Mouse (Mus musculus): ENCODE measurements at regions not wholly inside any gene's neighbourhood (a gene's known extent, or its start where the extent isn't known, plus 50 kb on each side); places are given as distances from the start of the nearest gene placed in this dataset.

DNA sequence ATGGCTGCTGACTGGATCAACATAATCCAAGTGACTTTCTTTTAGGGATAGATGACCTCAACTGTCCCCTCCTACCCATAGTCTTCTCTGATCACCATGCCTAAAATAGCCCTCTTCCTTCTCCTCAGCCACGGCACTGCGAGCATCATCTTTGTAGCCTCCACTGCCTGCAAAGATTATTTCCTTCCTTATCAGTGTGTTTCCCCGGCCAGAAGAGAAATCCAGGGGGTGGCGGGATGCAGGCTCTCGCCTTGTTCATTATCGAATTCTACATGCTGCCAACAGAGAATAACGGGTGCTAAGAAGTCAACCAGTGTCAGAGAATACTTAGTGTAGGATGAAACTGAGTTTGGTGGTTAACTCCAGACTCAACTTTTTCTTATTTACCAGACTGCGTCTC, 180.0 kb upstream of the Ccdc122 start:
- TF ChIP-seq POLR2A (IDR thresholded peaks at IDR 0.05; ENCODE audit: extremely low read depth, insufficient read depth, low read length) (no peak), CTCF (IDR thresholded peaks at IDR 0.05; ENCODE audit: extremely low read depth, insufficient read depth, low read length) (no peak)
